Mouse (Mus musculus) neural tube, embryonic 15.5 days (tissue): ENCODE data around the gene Fbln1. TPM values are rescaled to one million over a fixed set of nuclear protein-coding genes. Genes with fewer than 3 reads are reported as not detected.
"Not testable (repeated sequence)": the region's sequence is repeated elsewhere in the genome, so short reads cannot be mapped to it uniquely, and the experiment has no call there.

Experiments
- ATAC-seq: fragments of 200-750 bp; cut with Nextera tagmentation; 2 replicates; pipeline ENCODE4 v1.8.0; 2017; ENCODE audit warnings: mild to moderate bottlenecking, moderate TSS enrichment, moderate library complexity; ENCODE audit not compliant: low FRiP score
- H3K27ac ChIP-seq: fragments of 300-500 bp; sonication (generic); replicated peaks from 2 replicates; pipeline ENCODE4 v1.5.1; 2015; ENCODE audit warnings: mild to moderate bottlenecking, inconsistent platforms
- H3K27me3 ChIP-seq: fragments of 300-500 bp; sonication (generic); replicated peaks from 2 replicates; pipeline ENCODE4 v1.6.1; 2015; ENCODE audit warnings: inconsistent platforms
- H3K36me3 ChIP-seq: fragments of 300-500 bp; sonication (generic); 2 replicates; pipeline ENCODE4 v1.6.1; 2015; ENCODE audit warnings: inconsistent platforms
- H3K4me1 ChIP-seq: fragments of 300-500 bp; sonication (generic); 2 replicates; pipeline ENCODE4 v1.6.1; 2015; ENCODE audit warnings: inconsistent platforms
- H3K4me2 ChIP-seq: fragments of 300-500 bp; sonication (generic); 2 replicates; pipeline ENCODE4 v1.6.1; 2015; ENCODE audit warnings: inconsistent platforms, mild to moderate bottlenecking, moderate library complexity
- H3K4me3 ChIP-seq: fragments of 300-500 bp; sonication (generic); replicated peaks from 2 replicates; pipeline ENCODE4 v1.5.1; 2015; ENCODE audit warnings: mild to moderate bottlenecking, inconsistent platforms
- H3K9ac ChIP-seq: fragments of 300-500 bp; sonication (generic); replicated peaks from 2 replicates; pipeline ENCODE4 v1.6.1; 2015; ENCODE audit warnings: mild to moderate bottlenecking, inconsistent platforms
- H3K9me3 ChIP-seq: fragments of 300-500 bp; sonication (generic); replicated peaks from 2 replicates; pipeline ENCODE4 v1.6.1; 2016; ENCODE audit warnings: inconsistent platforms
- WGBS: fragments of 180-500 bp; shearing (Covaris S2); methylation state at CpG from one replicate; pipeline ENCODE4 v1.1.7; 2015; ENCODE audit warnings: mixed read lengths; 5-methylcytosine and 5-hydroxymethylcytosine counted together
- polyA plus RNA-seq: library from polyadenylated mRNA; unstranded; fragments of >200 nt; fragmentation: Nextera tagmentation; extraction: Ambion mirVana; gene quantifications from 2 replicates; pipeline ENCODE4 v1.2.1, GENCODE M21; 2015

The Fbln1 gene
- polyA plus RNA-seq, 1 experiment from 2014 or later: 54.2 TPM

GRCm38 (mm10) chr15:85329096-85329495 is 123.3 kb downstream of the Fbln1 start:
- Histone ChIP-seq H3K4me3 (no peak overlapping the region), H3K4me2 (no peak overlapping the region), H3K9me3 (no peaks in the 10 kb centered on the region), H3K4me1 (0 out of 2 replicates have a peak, but pooled peaks cover 4% of the 10 kb centered on the region), H3K27ac (no peak overlapping the region), H3K36me3 (no peaks in the 10 kb centered on the region), H3K27me3 (no peaks in the 10 kb centered on the region), H3K9ac (no peak overlapping the region)
- ATAC-seq: no peak
- 96% methylated on average over 5 of the region's 5 CpGs for WGBS

DNA sequence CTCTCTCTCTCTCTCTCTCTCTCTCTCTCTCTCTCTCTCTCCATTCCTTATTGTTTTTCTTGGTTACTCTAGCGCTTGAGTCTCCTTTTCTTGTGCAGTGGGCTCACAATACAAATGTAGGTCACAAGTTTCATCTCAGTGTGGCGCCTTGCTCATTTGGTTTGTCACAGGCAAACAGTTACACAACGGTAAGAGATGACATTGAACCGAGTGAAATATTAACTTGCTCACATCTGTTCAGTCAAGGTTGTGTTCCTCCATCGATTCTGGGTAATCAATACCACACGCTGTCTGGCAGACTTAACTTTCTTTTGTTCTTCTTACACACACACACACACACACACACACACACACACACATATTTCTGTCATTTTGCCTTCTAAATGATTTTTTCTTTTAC is 124.3 kb downstream of the Fbln1 start:
- ATAC-seq: no peak
- Histone ChIP-seq H3K27ac (no peak overlapping the region), H3K4me3 (no peak overlapping the region), H3K9me3 (no peaks in the 10 kb centered on the region), H3K9ac (no peak overlapping the region), H3K36me3 (no peaks in the 10 kb centered on the region), H3K4me1 (0 out of 2 replicates have a peak, but pooled peaks cover 4% of the 10 kb centered on the region), H3K27me3 (no peaks in the 10 kb centered on the region), H3K4me2 (no peak overlapping the region)
- WGBS: 87% methylated on average over 6 of the region's 6 CpGs

DNA sequence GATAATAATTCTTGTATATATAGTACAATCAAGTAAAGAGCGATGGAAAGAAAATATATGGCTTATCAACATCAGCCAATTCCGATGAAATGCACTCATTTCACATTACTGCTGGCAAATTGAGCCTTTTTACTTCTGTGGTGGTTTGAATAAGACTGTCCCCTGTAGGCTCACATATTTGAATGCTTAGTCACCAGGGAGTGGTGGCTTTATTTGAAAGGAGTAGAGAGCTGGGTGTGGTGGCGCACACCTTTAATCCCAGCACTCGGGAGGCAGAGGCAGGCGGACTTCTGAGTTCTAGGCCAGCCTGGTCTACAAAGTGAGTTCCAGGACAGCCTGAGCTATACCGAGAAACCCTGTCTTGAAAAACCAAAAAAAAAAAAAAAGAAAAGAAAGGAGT is 127.8 kb downstream of the Fbln1 start:
- 90% methylated on average over 6 of the region's 6 CpGs for WGBS
- H3K4me1 ChIP-seq: peaks cover 22% of the 10 kb centered on the region
- H3K36me3 ChIP-seq, H3K27ac ChIP-seq, H3K27me3 ChIP-seq, H3K9ac ChIP-seq, ATAC-seq, H3K4me2 ChIP-seq, H3K4me3 ChIP-seq, H3K9me3 ChIP-seq: not testable (repeated sequence)

DNA sequence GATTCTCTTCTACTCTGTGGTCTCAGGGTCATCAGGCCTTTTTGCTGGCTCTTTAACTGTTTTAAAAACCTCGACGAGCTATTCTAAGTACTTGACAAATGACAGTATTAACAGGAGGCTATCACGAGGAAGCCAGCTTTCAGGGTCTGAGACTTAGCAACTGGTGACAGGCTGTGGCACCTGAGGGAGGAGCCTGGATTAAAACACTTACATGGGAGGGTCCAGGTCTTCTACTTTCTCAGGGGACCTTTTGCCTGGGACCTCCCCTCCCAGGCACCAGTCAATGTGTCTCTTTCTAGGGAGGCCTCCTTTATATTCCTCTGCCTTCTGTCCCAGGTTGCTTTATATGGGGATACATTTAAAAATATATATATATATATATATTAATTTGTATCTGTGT is 128.5 kb downstream of the Fbln1 start:
- 69% methylated on average over 3 of the region's 3 CpGs for WGBS
- Histone ChIP-seq H3K36me3 (no peaks in the 10 kb centered on the region), H3K9ac (no peak overlapping the region), H3K27me3 (no peaks in the 10 kb centered on the region), H3K4me1 (peaks cover 27% of the 10 kb centered on the region), H3K4me3 (no peak overlapping the region), H3K9me3 (no peaks in the 10 kb centered on the region), H3K27ac (no peak overlapping the region), H3K4me2 (no peak overlapping the region)
- no peak for ATAC-seq

DNA sequence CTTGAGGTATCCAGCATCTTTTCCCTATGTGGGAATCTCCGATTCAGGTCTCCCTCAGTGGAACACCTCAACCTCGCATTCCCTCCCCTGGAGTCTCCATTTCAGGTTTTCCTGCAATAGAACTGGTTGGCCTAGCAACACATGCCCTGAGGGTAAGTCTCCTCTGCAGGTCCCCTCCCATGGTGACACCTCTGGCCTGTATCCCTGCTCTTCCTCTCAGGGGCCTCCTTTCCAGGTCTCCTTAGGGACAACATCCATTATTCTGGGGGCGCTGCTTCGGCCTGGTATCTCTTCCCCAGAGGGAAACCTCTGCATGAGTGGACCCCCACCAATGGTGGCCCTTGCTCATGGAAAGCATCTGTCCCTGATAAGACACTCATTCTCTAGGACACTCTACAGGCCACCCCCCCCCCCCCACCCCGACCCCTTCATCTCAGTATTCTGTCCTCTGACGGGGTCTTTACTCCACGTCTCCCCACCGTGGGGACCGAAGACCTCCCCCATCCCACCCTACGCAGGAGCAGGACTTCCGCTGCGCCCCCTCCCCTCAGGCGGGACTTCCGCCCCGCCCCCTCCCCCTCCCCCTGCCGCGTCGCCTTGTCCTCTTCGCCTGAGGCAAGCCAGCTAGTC is 130.0 kb downstream of the Fbln1 start, which contains the start of gene Atxn10:
TSS of gene Atxn10 (plus strand) at position 575 of the 630 bp plus-strand sequence.
- peak within 1 kb of the TSS; percentile 85 for H3K9ac ChIP-seq
- ATAC-seq: no peak; the same call in 1 of the 2 replicates
- peak within 1 kb of the TSS; percentile 95 for H3K4me3 ChIP-seq
- H3K27ac ChIP-seq: peak within 1 kb of the TSS; percentile 98
- no peaks in the 10 kb centered on the region for H3K9me3 ChIP-seq
- H3K36me3 ChIP-seq: no peaks in the 10 kb centered on the region
- WGBS: 6% methylated on average over 17 of the region's 19 CpGs
- H3K4me2 ChIP-seq: peak within 1 kb of the TSS; percentile 76
- peaks cover 28% of the 10 kb centered on the region for H3K4me1 ChIP-seq
- no peaks in the 10 kb centered on the region for H3K27me3 ChIP-seq

Other genes with a start within 250 kb of the Fbln1 start
- 21.6 and 24.9 TPM in 2 replicates for gene 5031439G07Rik, start 217.4 kb upstream of the Fbln1 start, polyA plus RNA-seq
- 0.38 and 0.74 TPM in 2 replicates for gene Upk3a, start 188.8 kb upstream of the Fbln1 start, polyA plus RNA-seq
- 28.5 and 28.8 TPM in 2 replicates for gene Fam118a, start 177.0 kb upstream of the Fbln1 start, polyA plus RNA-seq
- 0.19 and 0.23 TPM in 2 replicates for gene Smc1b, start 74.0 kb upstream of the Fbln1 start, polyA plus RNA-seq
- 0.68 and 0.84 TPM in 2 replicates for gene Ribc2, start 73.9 kb upstream of the Fbln1 start, polyA plus RNA-seq
- gene Atxn10, start 130.3 kb downstream of the Fbln1 start, polyA plus RNA-seq: 478 and 503 TPM in 2 replicates